Mouse (Mus musculus) C2C12 (cell line): ENCODE measurements around the gene Cops9. TPM values are rescaled to one million over a fixed set of nuclear protein-coding genes. Genes with fewer than 3 reads are reported as not detected.

Experiments used
- H3K27me3 ChIP-seq: one replicate; pipeline ENCODE4 v1.6.1; 2011; ENCODE audit not compliant: control insufficient read depth, insufficient read depth, insufficient read length
- H3K36me3 ChIP-seq: one replicate; pipeline ENCODE4 v1.6.1; 2011; ENCODE audit not compliant: control insufficient read depth, insufficient read depth
- H3K4me3 ChIP-seq: one replicate; pipeline ENCODE4 v1.5.1; 2011; ENCODE audit warnings: mild to moderate bottlenecking, control low read depth; ENCODE audit not compliant: poor library complexity, insufficient read depth, severe bottlenecking
- H3K79me2 ChIP-seq: one replicate; pipeline ENCODE4 v1.6.1; 2011; ENCODE audit not compliant: control insufficient read depth, insufficient read depth
- H3K79me3 ChIP-seq: one replicate; pipeline ENCODE4 v1.6.1; 2011; ENCODE audit warnings: low read depth, control low read depth
- H3ac ChIP-seq: one replicate; pipeline ENCODE3; 2011; ENCODE audit warnings: low read depth; ENCODE audit not compliant: control insufficient read depth, insufficient read length
- CEBPB ChIP-seq: IDR thresholded peaks from one replicate; pipeline ENCODE4 v1.6.1; 2011; ENCODE audit warnings: low read depth, mild to moderate bottlenecking, control low read depth, moderate library complexity
- CTCF ChIP-seq: IDR thresholded peaks from one replicate; pipeline ENCODE4 v1.5.1; 2011; ENCODE audit not compliant: control insufficient read depth, insufficient read depth, insufficient read length
- FOSL1 ChIP-seq: IDR thresholded peaks from one replicate; pipeline ENCODE4 v1.8.0; 2011; ENCODE audit warnings: mild to moderate bottlenecking, low read length; ENCODE audit not compliant: poor library complexity, insufficient read depth, severe bottlenecking
- MAX ChIP-seq: IDR thresholded peaks from one replicate; pipeline ENCODE4 v1.6.1; 2011; ENCODE audit warnings: mild to moderate bottlenecking, control low read depth
- MYOD1 ChIP-seq: IDR thresholded peaks from one replicate; pipeline ENCODE4 v1.6.1; 2011; ENCODE audit warnings: low read depth; ENCODE audit not compliant: control insufficient read depth, insufficient read length
- MYOG ChIP-seq: IDR thresholded peaks from one replicate; pipeline ENCODE4 v1.6.1; 2011; ENCODE audit not compliant: control insufficient read depth, insufficient read length; ENCODE audit errors: extremely low read depth
- USF1 ChIP-seq: IDR thresholded peaks from one replicate; pipeline ENCODE4 v1.6.1; 2011; ENCODE audit warnings: low read depth, mild to moderate bottlenecking, control low read depth, moderate library complexity
- polyA plus RNA-seq: library from polyadenylated mRNA; unstranded; fragments of >200 nt; fragmentation: generic; extraction: Trizol; gene quantifications from one replicate; pipeline ENCODE4 v1.2.1, GENCODE M21; 2012; ENCODE audit warnings: missing spikeins

Cops9 gene
- polyA plus RNA-seq, 1 experiment = 430 TPM

- Histone ChIP-seq H3K36me3 (no peaks in the 10 kb centered on the region), H3K4me3 (no peak overlapping the region), H3K27me3 (no peaks in the 10 kb centered on the region), H3K79me2 (no peaks in the 10 kb centered on the region), H3ac (no peak overlapping the region), H3K79me3 (no peaks in the 10 kb centered on the region)
- TF ChIP-seq MYOD1 = no peak
- no peak for TF ChIP-seq FOSL1
- TF ChIP-seq CEBPB = no peak
- no peak for TF ChIP-seq CTCF
- no peak for TF ChIP-seq MYOG
- TF ChIP-seq MAX = no peak
- TF ChIP-seq USF1 = no peak
Measured at GRCm38 (mm10) chr1:92667106-92667505, 25.3 kb upstream of the Cops9 start.

GRCm38 (mm10) chr1:92659392-92659791 lies 17.6 kb upstream of the Cops9 start:
- Histone ChIP-seq H3K36me3 (no peaks in the 10 kb centered on the region), H3K27me3 (no peaks in the 10 kb centered on the region)
- TF ChIP-seq FOSL1 (no peak), CEBPB (no peak), CTCF (no peak), MYOG (no peak), MYOD1 (no peak), MAX (no peak), USF1 (no peak)

GRCm38 (mm10) chr1:92657025-92657820 lies 15.4 kb upstream of the Cops9 start:
- no peaks in the 10 kb centered on the region for H3K79me3 ChIP-seq
- no peak overlapping the region for H3ac ChIP-seq
- no peak overlapping the region for H3K4me3 ChIP-seq
- no peaks in the 10 kb centered on the region for H3K36me3 ChIP-seq
- H3K79me2 ChIP-seq = no peaks in the 10 kb centered on the region
- no peak for TF ChIP-seq CTCF
- TF ChIP-seq FOSL1 = no peak
- no peak for TF ChIP-seq USF1
- no peak for TF ChIP-seq MYOD1
- TF ChIP-seq CEBPB = no peak
- no peak for TF ChIP-seq MYOG
- H3K27me3 ChIP-seq = no peaks in the 10 kb centered on the region

More at GRCm38 (mm10) chr1:92659392-92659791, 17.6 kb upstream of the Cops9 start:
- H3K79me3 ChIP-seq = no peaks in the 10 kb centered on the region
- no peak overlapping the region for H3K4me3 ChIP-seq
- no peak overlapping the region for H3ac ChIP-seq
- H3K79me2 ChIP-seq = no peaks in the 10 kb centered on the region

- no peak overlapping the region for H3K4me3 ChIP-seq
- no peak overlapping the region for H3ac ChIP-seq
- H3K27me3 ChIP-seq = no peaks in the 10 kb centered on the region
- H3K79me3 ChIP-seq = no peaks in the 10 kb centered on the region
- TF ChIP-seq CTCF (no peak), MYOD1 (no peak), CEBPB (no peak), USF1 (no peak), MAX (no peak), FOSL1 (no peak), MYOG (no peak)
- no peaks in the 10 kb centered on the region for H3K79me2 ChIP-seq
- no peaks in the 10 kb centered on the region for H3K36me3 ChIP-seq
Measured at GRCm38 (mm10) chr1:92654676-92655075, 12.9 kb upstream of the Cops9 start.

GRCm38 (mm10) chr1:92653179-92653578 lies 11.4 kb upstream of the Cops9 start:
- Histone ChIP-seq H3K79me2 (no peaks in the 10 kb centered on the region), H3K79me3 (no peaks in the 10 kb centered on the region), H3K4me3 (no peak overlapping the region), H3ac (no peak overlapping the region), H3K36me3 (no peaks in the 10 kb centered on the region), H3K27me3 (no peaks in the 10 kb centered on the region)
- TF ChIP-seq MAX = no peak
- TF ChIP-seq CTCF = no peak
- no peak for TF ChIP-seq FOSL1
- TF ChIP-seq MYOG = no peak
- TF ChIP-seq MYOD1 = no peak
- no peak for TF ChIP-seq CEBPB
- no peak for TF ChIP-seq USF1
